Comparison of ENCODE assay signal across 24 mouse cellular contexts in genomic region chr7:80672323-80672722, GRCm38 (mm10). TPM values are rescaled to one million over a fixed set of nuclear protein-coding genes. Genes with fewer than 3 reads are reported as not detected.
DNase-seq lines count a peak whose midpoint lies in the region; ATAC-seq and TF ChIP-seq lines count a peak whose summit lies in the region.
"Had no signal": no experiment of that assay in that cellular context is flagged by ENCODE, and none has a peak within 500 bp of the region (broad histone marks: within the 10 kb centered on the region; RNA-seq: fewer than 3 reads in every experiment).

No protein-coding gene starts in this region.

- DNase-seq in thymus, adult 2 months: no peak
- no peak for DNase-seq in thymus, postnatal 14 days
- DNase-seq in MEL-GATA-1-ER (ENCODE audit: extremely low read depth, low read depth): peak; percentile 47
- no peak for DNase-seq in cerebellum, adult 9-11 months
- no peak for DNase-seq in midbrain, embryonic 10.5 days (ENCODE audit: low spot score)
- no peak for DNase-seq in heart, adult 2 months
- DNase-seq: adrenal gland, postnatal 10 days; B cell, adult 2 months; cerebellum, adult 8-10 months; heart, adult 11 months; kidney, adult 2 months; kidney, postnatal 10 days; lung, adult 18-20 months; lung, postnatal 10 days; midbrain, embryonic 14.5 days; right cerebral cortex, adult 18-20 months; right cerebral cortex, postnatal 4 days had no signal

- no peak for TF ChIP-seq CTCF in thymus, adult 2 months (IDR thresholded peaks at IDR 0.05; ENCODE audit: borderline replicate concordance, control insufficient read depth, extremely low read depth, insufficient read depth, low read length, poor library complexity)
- TF ChIP-seq CTCF in heart, adult 2 months (IDR thresholded peaks at IDR 0.05): no peak

- no peak for TF ChIP-seq EP300 in heart, adult 2 months (IDR thresholded peaks at IDR 0.05; ENCODE audit: insufficient read depth, low read depth, low read length)

- peaks cover 16% of the 10 kb centered on the region for H3K4me1 ChIP-seq in thymus, adult 2 months (replicated peaks; ENCODE audit: control insufficient read depth, insufficient read depth, low read length)
- peaks cover 5% of the 10 kb centered on the region for H3K4me1 ChIP-seq in midbrain, embryonic 10.5 days
- H3K4me1 ChIP-seq in heart, adult 2 months (ENCODE audit: control insufficient read depth, insufficient read depth, low read length): peaks cover 5% of the 10 kb centered on the region
- H3K4me1 ChIP-seq: neural tube, embryonic 12.5 days had no signal

- peak overlapping the region; percentile 64 for H3K27ac ChIP-seq in thymus, adult 2 months (ENCODE audit: control insufficient read depth, insufficient read depth, low read length)
- no peak overlapping the region for H3K27ac ChIP-seq in midbrain, embryonic 10.5 days (replicated peaks)
- no peak overlapping the region for H3K27ac ChIP-seq in heart, adult 2 months
- H3K27ac ChIP-seq: embryonic facial prominence, embryonic 15.5 days; heart, embryonic 13.5 days; hindbrain, embryonic 13.5 days; neural tube, embryonic 12.5 days had no signal

- 45% methylated on average over 3 of the region's 3 CpGs for WGBS in thymus, adult 2 months
- 79% methylated on average over 3 of the region's 3 CpGs for WGBS in midbrain, embryonic 10.5 days
- WGBS in heart, adult 2 months: 59% methylated on average over 3 of the region's 3 CpGs

- no peak for TF ChIP-seq POLR2A in thymus, adult 2 months (IDR thresholded peaks at IDR 0.05; ENCODE audit: control insufficient read depth, extremely low read depth, insufficient read depth, low read length, poor library complexity)
- TF ChIP-seq POLR2A in heart, adult 2 months (IDR thresholded peaks at IDR 0.05; ENCODE audit: insufficient read depth, low read depth, low read length): no peak

- H3K9ac ChIP-seq in heart, adult 2 months (ENCODE audit: low read depth, low read length): no peak overlapping the region
- H3K9ac ChIP-seq: embryonic facial prominence, embryonic 15.5 days; heart, embryonic 13.5 days; hindbrain, embryonic 13.5 days; neural tube, embryonic 12.5 days had no signal

- no peaks in the 10 kb centered on the region for H3K27me3 ChIP-seq in thymus, adult 2 months (ENCODE audit: control insufficient read depth, insufficient read depth, low read length)
- H3K27me3 ChIP-seq in midbrain, embryonic 10.5 days (ENCODE audit: low read depth, poor library complexity, severe bottlenecking): no peaks in the 10 kb centered on the region
- no peaks in the 10 kb centered on the region for H3K27me3 ChIP-seq in heart, adult 2 months (ENCODE audit: control insufficient read depth, insufficient read depth, low read length)
- H3K27me3 ChIP-seq: embryonic facial prominence, embryonic 15.5 days; heart, embryonic 13.5 days; hindbrain, embryonic 13.5 days; megakaryocyte, embryonic 14.5 days; neural tube, embryonic 12.5 days had no signal

- peaks cover 5% of the 10 kb centered on the region; the same call in 1 of the 2 replicates for H3K36me3 ChIP-seq in thymus, adult 2 months (ENCODE audit: control insufficient read depth, insufficient read depth, low read length)
- H3K36me3 ChIP-seq in midbrain, embryonic 10.5 days: peaks cover 8% of the 10 kb centered on the region; the same call in 1 of the 2 replicates
- peaks cover 5% of the 10 kb centered on the region; the same call in 1 of the 2 replicates for H3K36me3 ChIP-seq in heart, adult 2 months (ENCODE audit: control insufficient read depth, insufficient read depth, low read length)
- H3K36me3 ChIP-seq: neural tube, embryonic 12.5 days had no signal

- intact Hi-C loops in heart, adult 2 months (cut with DNase I): no loop called here

- H3K9me3 ChIP-seq in midbrain, embryonic 10.5 days (replicated peaks): no peaks in the 10 kb centered on the region
- H3K9me3 ChIP-seq: embryonic facial prominence, embryonic 15.5 days; heart, embryonic 13.5 days; hindbrain, embryonic 13.5 days; megakaryocyte, embryonic 14.5 days; neural tube, embryonic 12.5 days had no signal

- peak; percentile 84 for ATAC-seq in inflammation-experienced regulatory T-cells, adult 6 months
- ATAC-seq: forebrain, embryonic 14.5 days had no signal

- H3K79me2 ChIP-seq in heart, adult 2 months (replicated peaks; ENCODE audit: control insufficient read depth, insufficient read depth, low read length): no peaks in the 10 kb centered on the region

- no peak overlapping the region for H3K4me3 ChIP-seq in thymus, adult 2 months (ENCODE audit: control insufficient read depth, insufficient read depth, low read length)
- no peak overlapping the region for H3K4me3 ChIP-seq in midbrain, embryonic 10.5 days
- no peak overlapping the region for H3K4me3 ChIP-seq in heart, adult 2 months
- H3K4me3 ChIP-seq: embryonic facial prominence, embryonic 15.5 days; heart, embryonic 13.5 days; hindbrain, embryonic 13.5 days; neural tube, embryonic 12.5 days had no signal

RNA-seq across cellular contexts. Expression of gene Crtc3, which starts 16.4 kb away (rescaled TPM):
- polyA plus RNA-seq in thymus, adult 2 months (2012; rRNA removed): 40.3 and 43.6 TPM in 2 replicates
- 10 to 100 TPM in 2 of 3 experiments, 1 to 10 TPM in 1; 8.7 to 24.0 (median 21.0) TPM for polyA plus RNA-seq in inflammation-experienced regulatory T-cells, adult 6 months (2017; shearing (Covaris generic))
- 8.4 and 9.3 TPM in 2 replicates for polyA plus RNA-seq in midbrain, embryonic 10.5 days (2016; fragmentation: Nextera tagmentation; extraction: Ambion mirVana)
- total RNA-seq in heart, adult 2 months (2021): 10 to 100 TPM; 11.0 to 12.9 TPM
- 11.6 and 14.3 TPM in 2 replicates for polyA plus RNA-seq in heart, adult 2 months (2012; rRNA removed)
